Mouse (Mus musculus) kidney, adult 2 months (tissue): ENCODE results near the gene Sult2b1.

Experiments
- CTCF ChIP-seq: fragments of 200-500 bp; conservative IDR thresholded peaks from 2 replicates; pipeline ENCODE4 v1.5.1; 2011; ENCODE audit warnings: low read depth, mild to moderate bottlenecking, control low read depth, low read length, moderate library complexity, mixed read lengths; ENCODE audit not compliant: insufficient read depth, insufficient read length
- POLR2A ChIP-seq: fragments of 200-500 bp; IDR thresholded peaks from one replicate; pipeline ENCODE4 v1.6.1; 2011; ENCODE audit warnings: low read depth, low read length, control low read depth

DNA sequence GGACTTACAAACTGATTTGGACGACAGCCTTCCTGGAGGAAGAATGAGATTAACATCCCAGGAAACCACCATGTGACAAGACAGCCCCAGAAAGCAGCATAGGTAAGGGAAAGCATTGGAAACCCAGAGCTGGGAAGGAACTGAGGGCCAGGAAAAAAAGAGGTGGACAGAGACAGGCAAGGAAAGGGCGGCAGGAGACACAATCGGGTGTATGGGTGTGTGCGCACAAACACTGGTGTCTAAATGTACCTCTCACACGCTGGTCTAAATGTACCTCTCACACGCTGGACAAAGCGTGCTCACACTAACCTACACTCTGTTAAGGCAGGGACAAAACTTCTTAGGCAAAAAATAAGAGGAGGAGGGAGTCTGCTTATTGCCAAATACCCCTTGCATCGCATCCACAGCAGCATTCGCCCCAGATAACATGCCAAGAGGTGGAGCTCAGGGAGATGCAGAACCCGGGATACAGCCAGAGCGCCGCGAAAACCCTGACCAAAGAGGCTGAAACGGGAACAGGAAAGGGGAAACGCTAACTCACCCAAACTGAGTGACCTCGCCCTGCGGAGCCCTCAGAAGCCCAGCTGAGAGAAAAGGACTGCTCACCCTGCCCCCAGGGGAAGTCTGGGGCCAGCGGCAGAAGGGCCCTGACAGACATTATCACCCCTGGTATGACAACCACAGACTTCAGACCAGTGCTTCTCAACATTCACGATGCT lies 68.6 kb downstream of the Sult2b1 start:
- no peak for TF ChIP-seq CTCF
- no peak for TF ChIP-seq POLR2A
